Mouse (Mus musculus) spleen, embryonic (tissue): ENCODE measurements around the gene Abo.

Experiments
- CTCF ChIA-PET: fragments of 350-600 bp; sonication (Branson Sonifier 250); formaldehyde crosslinking; loops from one replicate; lab custom pipeline; 2022; lab: Charles Lee

Abo gene

GRCm38 (mm10) chr2:26878571-26878970 is 13.8 kb upstream of the Abo start:
- CTCF ChIA-PET, result interaction anchor here (1.1 kb wide), 1 partner anchor 578 kb away, joined by 9 read pairs; no protein-coding TSS in a partner anchor

DNA sequence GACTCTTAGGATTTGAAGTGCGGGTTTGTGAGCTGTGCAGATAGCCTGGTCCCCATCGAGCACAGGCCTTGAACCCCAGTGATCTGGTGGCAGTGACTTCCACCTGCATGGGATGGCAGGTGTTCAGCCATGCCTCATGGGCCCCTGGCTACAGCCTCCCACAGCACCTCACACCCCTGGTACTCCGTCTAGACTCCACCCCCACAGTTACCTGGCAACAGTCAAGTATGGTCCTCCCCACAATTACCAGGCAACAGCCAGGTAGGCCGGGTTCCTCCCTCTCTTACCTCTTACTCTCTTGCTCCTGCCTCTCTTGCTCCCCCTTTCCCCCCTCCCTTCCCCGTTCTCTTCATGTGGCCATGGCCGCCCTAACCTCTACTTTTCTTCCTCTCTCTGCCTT is 5.9 kb upstream of the Abo start:
- CTCF ChIA-PET, result no interaction called here

- CTCF ChIA-PET, result interaction anchor here (0.6 kb wide), 1 partner anchor 15 kb away, joined by 3 read pairs; no protein-coding TSS in a partner anchor
Measured at GRCm38 (mm10) chr2:26862856-26863255, 1.9 kb downstream of the Abo start.

DNA sequence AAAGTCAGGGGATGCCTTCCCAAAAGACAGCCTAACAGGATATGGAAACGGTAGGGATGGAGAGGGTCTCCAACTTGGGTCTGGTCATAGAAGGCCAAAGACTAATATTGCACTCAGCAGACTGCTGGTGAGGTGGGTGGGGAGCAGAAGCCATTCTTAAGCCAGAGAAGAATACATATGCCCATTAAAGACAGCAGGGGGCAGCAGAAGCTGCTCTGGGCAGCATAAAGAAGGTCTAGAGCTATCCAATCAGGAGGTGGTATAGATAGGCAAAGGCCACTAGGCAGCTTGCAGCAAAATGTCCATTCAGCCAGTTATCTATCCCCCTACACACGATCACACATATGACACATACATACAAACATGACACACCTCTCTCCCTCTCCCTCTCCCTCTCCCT is 17.1 kb downstream of the Abo start:
- CTCF ChIA-PET, result interaction anchor here (0.6 to 0.7 kb wide), 2 partner anchors 15 to 171 kb away, joined by 3 to 30 read pairs; no protein-coding TSS in a partner anchor

GRCm38 (mm10) chr2:26832478-26832877 is 32.3 kb downstream of the Abo start:
- CTCF ChIA-PET, result no interaction called here

GRCm38 (mm10) chr2:26828047-26828446 is 36.7 kb downstream of the Abo start:
- CTCF ChIA-PET, result no interaction called here

- CTCF ChIA-PET, result no interaction called here
Measured at GRCm38 (mm10) chr2:26827261-26827975, 37.4 kb downstream of the Abo start.
